Mouse (Mus musculus) small intestine, adult 2 months (tissue): Measurements from ENCODE around the gene Pde4a.

Source experiments
- CTCF ChIP-seq: fragments of 200-500 bp; IDR thresholded peaks from 2 replicates; pipeline ENCODE4 v1.5.1; 2012; ENCODE audit warnings: low read depth, mild to moderate bottlenecking, control low read depth, inconsistent platforms, low read length, moderate library complexity, mixed read lengths; ENCODE audit not compliant: insufficient replicate concordance, insufficient read length; ENCODE audit errors: extremely low read depth
- POLR2A ChIP-seq: fragments of 200-500 bp; IDR thresholded peaks from 2 replicates; pipeline ENCODE4 v1.6.1; 2012; ENCODE audit warnings: low read depth, mild to moderate bottlenecking, control low read depth, inconsistent platforms, low read length, moderate library complexity

GRCm38 (mm10) chr9:21172364-21172763 is 6.8 kb downstream of the Pde4a start:
- TF ChIP-seq CTCF (no peak), POLR2A (no peak)
